Mouse (Mus musculus): ENCODE measurements around the gene Ears2.

GRCm38 (mm10) chr7:122020273-122020666, 46.8 kb downstream of the Ears2 start:
- no peak for TF ChIP-seq CTCF (IDR thresholded peaks at IDR 0.05; ENCODE audit: control insufficient read depth, insufficient read depth, insufficient read length)
- no peak for TF ChIP-seq MYOD1 (IDR thresholded peaks at IDR 0.05; ENCODE audit: control insufficient read depth, insufficient read length, low read depth)
- TF ChIP-seq MAX (IDR thresholded peaks at IDR 0.05): no peak
- TF ChIP-seq FOSL1 (IDR thresholded peaks at IDR 0.05; ENCODE audit: insufficient read depth, low read length, poor library complexity, severe bottlenecking): no peak
- TF ChIP-seq MYOG (IDR thresholded peaks at IDR 0.05; ENCODE audit: control insufficient read depth, extremely low read depth, insufficient read length): no peak
- no peak for TF ChIP-seq USF1 (IDR thresholded peaks at IDR 0.05; ENCODE audit: low read depth)

All from C2C12 (cell line).